Mouse (Mus musculus) layer of hippocampus, adult 18-20 months (tissue): ENCODE data around the gene Ankrd61. TPM values are rescaled to one million over a fixed set of nuclear protein-coding genes. Genes with fewer than 3 reads are reported as not detected.
A peak's percentile ranks its signal among the peaks of the same experiment; 100 is the strongest.

ENCODE experiments used
- DNase-seq, 2 experiments: peaks; one replicate each; pipeline ENCODE4 v3.0.0; 2022; ENCODE audit warnings: low spot score in 2 of 2
- long read RNA-seq: library from polyadenylated mRNA; stranded (forward); transcript quantifications from one replicate; pipeline ENCODE4 v2.0.0, GENCODE M21; 2021
- total RNA-seq, 2 experiments: library from RNA; stranded (reverse); gene quantifications; 2 replicates each; pipeline ENCODE4 v1.2.3; 2021

The Ankrd61 gene
- total RNA-seq = not detected
- long read RNA-seq = 0 reads

GRCm38 (mm10) chr5:143897635-143898330 is at the start of gene Ankrd61:
Gene Ankrd61 (minus strand): TSS chr5:143897685.
- no peak for DNase-seq

- DNase-seq = peak; percentile 87 to 93
These were observed 46.0 kb upstream of the Ankrd61 start for GRCm38 (mm10) chr5:143943231-143944125.

- no peak for DNase-seq
These were observed 44.1 kb upstream of the Ankrd61 start for GRCm38 (mm10) chr5:143941588-143941987.

GRCm38 (mm10) chr5:143936156-143936555 is 38.7 kb upstream of the Ankrd61 start:
- no peak for DNase-seq

- DNase-seq = no peak
These were observed 36.4 kb upstream of the Ankrd61 start for GRCm38 (mm10) chr5:143933875-143934274.

GRCm38 (mm10) chr5:143933414-143933813 is 35.9 kb upstream of the Ankrd61 start:
- no peak for DNase-seq

GRCm38 (mm10) chr5:143932831-143933230 is 35.3 kb upstream of the Ankrd61 start, which contains the start of gene Rsph10b:
Gene Rsph10b (plus strand): TSS chr5:143933035.
- DNase-seq = peak in 1 of 2 experiments; percentile 30

GRCm38 (mm10) chr5:143931863-143932580 is 34.5 kb upstream of the Ankrd61 start:
- DNase-seq = no peak

- DNase-seq = no peak
These were observed 33.2 kb upstream of the Ankrd61 start for GRCm38 (mm10) chr5:143930656-143931055.

GRCm38 (mm10) chr5:143929291-143929690 is 31.8 kb upstream of the Ankrd61 start:
- DNase-seq = no peak

GRCm38 (mm10) chr5:143927875-143928274 is 30.4 kb upstream of the Ankrd61 start, which contains the start of gene Gm42421:
Gene Gm42421 (plus strand): TSS chr5:143928175.
- no peak for DNase-seq

GRCm38 (mm10) chr5:143924781-143925452 is 27.4 kb upstream of the Ankrd61 start:
- DNase-seq = no peak

- DNase-seq = no peak
These were observed 20.6 kb upstream of the Ankrd61 start for GRCm38 (mm10) chr5:143918120-143918519.

GRCm38 (mm10) chr5:143917418-143917817 is 19.9 kb upstream of the Ankrd61 start:
- peak in 1 of 2 experiments; percentile 39 for DNase-seq

- DNase-seq = no peak
These were observed 18.7 kb upstream of the Ankrd61 start for GRCm38 (mm10) chr5:143916221-143916620.

- peak; percentile 97 to 98 for DNase-seq
These were observed 12.2 kb upstream of the Ankrd61 start, which contains the start of the genes Aimp2 and Pms2 for GRCm38 (mm10) chr5:143909417-143910400. Gene Aimp2 (minus strand): TSS chr5:143909847. Gene Pms2 (plus strand): TSS chr5:143909964.

- no peak for DNase-seq
These were observed 11.4 kb upstream of the Ankrd61 start for GRCm38 (mm10) chr5:143908926-143909325.

- no peak for DNase-seq
These were observed 8.9 kb upstream of the Ankrd61 start for GRCm38 (mm10) chr5:143906429-143906828.

- no peak for DNase-seq
These were observed 6.3 kb upstream of the Ankrd61 start for GRCm38 (mm10) chr5:143903813-143904212.
